Mouse (Mus musculus) fibroblast of lung, adult 2 months (primary cell): Measurements from ENCODE around the gene Abca3.
A peak's percentile ranks its signal among the peaks of the same experiment; 100 is the strongest.

ENCODE experiments used
- DNase-seq: peaks from one replicate; pipeline ENCODE4 v3.0.0-alpha.2; 2011; ENCODE audit warnings: low read depth

Gene Abca3

DNA sequence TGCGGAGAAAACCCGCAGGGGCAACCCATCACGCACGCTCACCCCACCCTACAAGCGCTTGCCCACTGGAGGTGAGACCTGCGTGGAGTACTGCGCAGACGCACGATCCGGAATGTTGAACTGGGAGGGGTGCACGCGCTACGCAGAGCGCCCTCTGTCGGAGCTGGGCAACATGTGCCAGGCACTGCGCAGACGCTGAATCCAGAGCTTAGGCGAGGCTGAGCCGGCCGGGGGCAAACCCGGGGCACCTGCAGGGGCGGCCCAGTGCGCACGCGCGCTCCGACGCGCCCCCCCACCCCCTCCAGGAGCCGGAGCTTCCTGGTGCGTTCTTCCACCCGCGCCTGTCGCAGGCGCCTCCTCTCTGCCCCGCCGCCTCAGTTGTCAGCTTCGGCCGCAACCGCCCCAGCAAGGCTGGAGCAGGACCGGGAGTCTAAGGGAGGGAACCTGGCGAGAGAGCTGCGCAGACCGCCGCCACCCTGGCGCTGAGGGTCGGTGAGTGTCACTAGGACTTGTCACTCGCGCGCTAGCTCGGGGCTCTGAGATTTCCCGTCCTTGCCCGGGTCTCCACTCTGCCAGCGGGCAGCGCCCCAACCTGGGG is at the start of gene Abca3:
TSS of gene Abca3 (plus strand) at position 191 of the 598 bp plus-strand sequence.
- DNase-seq, result peak; percentile 88

DNA sequence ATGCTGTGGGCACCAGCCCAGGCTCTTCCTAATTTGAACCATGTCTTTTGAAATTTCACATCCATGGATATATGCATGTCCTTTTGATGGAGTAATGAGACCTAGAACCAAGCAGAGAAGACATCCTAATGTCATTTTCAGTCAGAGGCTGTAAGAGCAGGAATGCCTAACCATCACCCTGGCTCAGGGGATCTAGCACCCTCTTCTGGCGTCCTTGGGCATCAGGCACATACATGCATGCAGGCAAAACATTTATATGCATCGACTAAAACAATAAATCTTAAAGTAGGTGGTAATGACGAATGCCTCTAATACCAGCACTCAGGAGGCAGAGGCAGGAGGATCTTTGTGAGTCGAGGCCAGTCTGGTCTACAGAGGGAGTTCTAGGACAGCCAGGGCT is 44.2 kb upstream of the Abca3 start:
- peak; percentile 5 for DNase-seq

- no peak for DNase-seq
Measured at GRCm38 (mm10) chr17:24320826-24321225, 30.9 kb upstream of the Abca3 start.

- DNase-seq, result no peak
Measured at GRCm38 (mm10) chr17:24325051-24325450, 26.7 kb upstream of the Abca3 start.

DNA sequence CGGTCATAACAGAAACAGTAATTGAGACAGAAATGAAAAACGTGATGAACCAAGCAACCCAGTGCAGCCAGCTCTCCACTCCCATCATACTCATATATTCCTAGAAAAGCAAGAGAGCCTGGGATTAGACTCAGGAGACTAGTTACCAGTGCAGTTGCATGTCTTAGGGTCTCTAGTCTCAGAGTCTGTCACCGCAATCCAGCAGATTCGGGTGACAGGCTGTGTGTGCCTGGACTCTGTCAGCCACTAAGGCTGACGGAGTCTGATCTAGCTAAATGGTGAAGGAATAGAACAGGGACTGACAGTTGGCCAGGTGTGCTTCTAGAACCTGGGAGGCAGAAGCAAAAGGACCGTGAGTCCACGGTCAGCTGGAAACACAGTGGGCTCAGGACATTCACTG is 24.1 kb upstream of the Abca3 start:
- no peak for DNase-seq

DNA sequence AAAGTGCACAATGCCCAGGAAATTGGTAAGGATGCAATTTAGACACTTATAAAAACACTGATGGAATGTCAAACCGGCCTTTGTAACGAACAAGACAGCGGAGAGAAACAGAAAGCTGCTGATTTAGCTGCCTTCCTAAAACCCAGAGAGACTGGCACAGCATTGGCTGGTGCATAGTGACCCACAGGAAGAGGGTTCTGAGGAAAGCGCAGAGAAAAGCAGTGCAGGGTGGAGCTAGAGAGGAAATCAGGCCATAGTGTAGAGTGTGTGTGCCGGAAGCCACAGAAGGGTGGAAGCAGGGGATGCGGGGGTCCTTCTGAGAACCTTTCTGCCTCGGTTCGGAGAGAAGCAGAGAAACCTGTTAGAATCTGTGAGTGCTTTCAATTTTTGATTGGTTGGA is 7.1 kb upstream of the Abca3 start:
- DNase-seq, result no peak

DNA sequence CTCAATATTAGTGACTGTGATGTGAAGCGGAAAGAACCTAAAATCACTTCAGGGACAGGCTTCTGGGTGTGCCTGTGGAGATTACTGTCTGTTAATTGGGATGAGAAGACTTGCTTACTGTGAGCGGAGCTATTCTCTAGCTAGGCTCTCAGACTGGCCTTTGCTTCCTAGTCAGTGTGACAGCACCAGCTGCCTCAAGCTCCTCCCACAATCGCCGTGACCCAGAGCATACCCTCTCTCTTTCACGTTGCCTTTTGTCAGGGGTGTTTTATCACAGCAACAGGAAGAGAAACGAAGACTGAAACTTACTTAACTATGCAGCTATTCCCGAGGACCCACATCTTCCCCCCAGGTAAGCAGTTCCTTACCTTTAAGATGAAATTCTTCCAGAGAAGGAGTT is 4.9 kb upstream of the Abca3 start:
- no peak for DNase-seq

- no peak for DNase-seq
Measured at GRCm38 (mm10) chr17:24349176-24349575, 2.6 kb upstream of the Abca3 start.

DNA sequence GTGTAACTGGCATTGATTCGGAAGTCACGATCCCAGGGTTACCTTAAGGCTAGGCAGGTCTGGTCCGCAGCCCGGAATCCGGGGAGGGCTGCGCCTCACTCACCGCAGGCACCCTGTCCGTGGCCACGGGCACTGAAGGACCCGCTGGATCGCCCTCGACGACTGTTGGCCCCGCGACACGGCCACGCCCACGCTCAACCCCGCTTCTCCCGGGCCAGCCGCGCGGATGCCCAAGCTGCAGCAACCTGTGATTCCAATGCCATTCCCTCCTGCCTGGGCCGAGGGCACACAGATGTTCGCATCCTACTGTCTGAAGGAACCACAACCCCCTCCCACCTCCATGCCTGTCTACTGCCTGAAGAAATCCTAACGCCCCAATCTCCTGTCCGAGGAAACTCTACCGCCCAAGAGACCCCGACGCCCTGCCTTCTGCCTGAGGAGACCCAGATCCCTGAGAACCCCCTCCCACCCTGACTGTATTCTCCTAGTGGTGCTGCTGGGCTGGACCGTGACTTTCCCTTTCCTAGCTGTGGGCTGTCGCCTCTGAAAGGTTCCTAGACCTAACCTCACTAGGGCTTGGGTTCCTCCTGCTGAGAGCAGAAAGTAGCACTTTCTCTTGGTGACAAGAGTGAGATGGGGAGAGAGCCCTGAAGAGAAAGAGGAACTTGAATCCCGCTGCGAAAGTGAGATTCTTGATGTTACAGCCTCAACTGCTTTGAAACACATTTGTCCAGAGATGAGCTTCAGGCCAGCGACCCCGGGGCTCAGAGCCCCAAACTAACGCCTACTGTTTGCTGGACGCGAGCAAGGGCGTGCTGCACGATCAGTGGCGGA is 607 bp upstream of the Abca3 start, which contains the start of gene Abca17:
TSS of gene Abca17 (minus strand) at position 143 of the 834 bp plus-strand sequence.
- no peak for DNase-seq

DNA sequence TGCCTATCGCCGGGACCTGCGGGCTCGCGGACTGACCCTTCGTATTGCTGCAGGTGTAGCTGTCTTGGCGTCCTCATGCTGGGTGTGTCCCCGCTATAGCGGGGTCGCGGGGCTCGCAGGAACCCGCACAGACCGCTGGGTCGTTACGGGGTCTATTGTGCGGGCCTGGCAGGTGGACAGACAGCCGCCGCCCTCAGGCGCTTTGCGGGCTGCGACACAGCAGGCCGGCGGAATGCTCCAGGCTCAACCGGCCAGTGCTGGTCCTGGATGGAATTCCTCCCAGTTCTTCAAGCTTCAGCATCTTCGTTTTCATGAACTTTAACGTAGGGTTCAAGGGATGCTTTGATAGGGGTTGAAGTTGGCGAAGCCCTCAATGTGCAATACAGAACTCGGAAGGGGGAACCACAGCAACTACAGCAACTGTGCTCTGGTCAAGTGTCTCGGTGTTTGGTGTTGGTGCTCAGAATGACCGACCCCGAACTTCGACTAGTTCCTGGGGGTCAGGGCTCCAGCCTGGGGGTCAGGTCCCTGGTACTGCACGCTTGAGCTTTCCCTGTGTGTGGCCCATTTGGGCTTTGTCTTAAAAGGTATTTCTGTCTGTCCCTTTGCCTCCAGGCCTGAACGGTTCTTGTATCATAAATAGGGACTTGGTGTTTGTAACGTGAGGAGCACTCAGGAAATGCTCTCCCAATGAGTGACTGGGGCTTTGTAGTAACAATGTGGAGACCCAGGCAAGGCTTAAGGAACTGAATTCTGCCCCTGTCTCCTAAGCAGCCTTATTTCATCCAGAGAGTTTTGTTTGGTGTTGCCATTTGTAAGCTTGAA is 832 bp downstream of the Abca3 start:
- no peak for DNase-seq

DNA sequence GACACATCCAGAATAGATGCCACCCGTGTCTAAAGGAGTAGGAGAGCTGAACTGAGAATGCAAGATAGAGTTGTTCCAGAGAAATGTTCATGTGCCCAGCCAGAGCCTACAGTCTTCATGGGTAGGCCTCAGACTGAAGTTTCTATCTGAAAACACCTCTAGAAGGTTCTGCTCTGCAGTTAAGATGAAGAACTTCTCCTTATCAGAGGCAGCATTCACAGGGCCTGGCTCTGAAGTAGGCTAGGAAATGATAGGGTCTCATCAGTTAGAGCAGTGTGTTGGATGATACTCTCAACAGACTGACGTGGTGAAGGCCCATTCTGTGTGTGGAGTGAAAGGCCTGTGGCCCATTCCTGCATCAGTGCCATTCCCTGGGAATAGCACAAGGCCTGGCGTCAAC is 2.2 kb downstream of the Abca3 start:
- DNase-seq, result no peak

- DNase-seq, result no peak
Measured at GRCm38 (mm10) chr17:24355284-24355683, 3.5 kb downstream of the Abca3 start.

DNA sequence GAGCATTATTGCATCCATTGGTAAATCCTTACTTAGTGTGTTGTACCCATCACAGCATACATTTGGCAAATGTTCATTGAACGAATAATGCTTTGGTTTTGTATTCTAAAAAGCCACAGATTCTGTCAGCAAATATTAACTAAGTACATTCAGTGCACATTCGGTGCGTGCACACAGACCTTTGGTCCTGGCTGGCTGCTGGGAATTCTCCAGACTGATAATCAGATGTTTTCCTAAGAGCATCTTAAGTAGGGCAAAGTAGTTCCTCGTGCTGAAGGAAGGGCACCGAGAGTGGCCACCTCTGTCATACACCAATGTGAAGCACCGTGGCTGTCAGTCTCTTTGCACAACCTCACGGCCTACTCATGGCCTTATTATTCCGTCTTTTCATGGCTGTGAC is 7.3 kb downstream of the Abca3 start:
- no peak for DNase-seq

DNA sequence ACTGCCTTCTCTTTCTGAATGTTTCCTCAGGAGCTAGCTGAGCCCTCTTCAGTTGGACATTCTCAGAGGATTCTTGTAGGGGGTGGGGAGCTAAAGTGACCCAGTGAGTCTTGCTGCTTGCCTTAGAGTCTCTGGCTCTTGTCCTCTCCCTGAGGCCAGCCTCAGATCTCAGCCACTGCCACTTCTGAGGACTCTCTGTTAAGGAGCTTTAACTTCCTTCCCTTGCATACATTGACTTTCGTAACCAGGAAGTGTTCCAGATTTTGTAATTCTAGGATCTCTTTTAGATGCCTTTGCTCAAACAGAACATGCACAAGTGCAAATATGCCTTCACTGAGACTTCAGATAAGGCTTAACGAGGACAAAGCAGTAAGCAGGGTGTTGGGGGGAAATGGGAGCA is 8.2 kb downstream of the Abca3 start:
- no peak for DNase-seq

- DNase-seq, result no peak
Measured at GRCm38 (mm10) chr17:24360841-24361240, 9.1 kb downstream of the Abca3 start.

GRCm38 (mm10) chr17:24361291-24361690 is 9.5 kb downstream of the Abca3 start:
- DNase-seq, result no peak

DNA sequence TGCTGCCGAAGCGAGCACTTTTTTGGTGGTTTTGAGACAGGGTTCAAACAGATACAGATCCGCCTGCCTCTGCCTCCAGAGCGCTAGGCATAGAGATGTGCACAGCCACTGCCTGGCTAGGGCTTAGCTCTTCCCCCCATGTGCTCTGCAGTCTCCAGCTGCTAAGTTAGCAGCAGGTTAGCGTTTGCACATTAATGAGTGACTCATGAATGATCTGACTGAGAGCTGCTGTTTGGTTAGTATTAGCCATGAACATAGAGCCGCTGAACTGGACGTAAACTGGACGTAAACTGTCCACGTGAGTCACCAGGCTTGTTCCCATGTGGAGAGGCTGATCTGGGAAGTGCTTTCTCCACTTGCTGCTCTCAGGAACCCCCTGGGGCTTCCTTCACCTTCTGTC is 10.8 kb downstream of the Abca3 start:
- no peak for DNase-seq

DNA sequence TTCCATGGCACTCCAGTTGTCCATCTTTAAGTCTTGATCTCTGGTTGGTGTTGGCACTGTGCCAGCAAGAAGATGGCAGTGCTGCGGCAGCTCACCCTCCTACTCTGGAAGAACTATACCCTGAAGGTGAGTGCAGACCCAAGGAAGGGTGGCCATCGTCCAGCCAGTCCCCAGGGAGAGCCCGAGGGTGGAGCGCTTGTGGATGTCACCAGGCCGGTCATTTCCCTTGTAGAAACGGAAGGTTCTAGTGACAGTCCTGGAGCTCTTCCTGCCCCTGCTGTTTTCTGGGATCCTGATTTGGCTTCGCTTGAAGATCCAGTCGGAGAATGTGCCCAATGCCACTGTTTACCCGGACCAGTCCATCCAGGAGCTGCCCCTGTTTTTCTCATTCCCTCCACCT is 12.7 kb downstream of the Abca3 start:
- DNase-seq, result no peak

- DNase-seq, result no peak
Measured at GRCm38 (mm10) chr17:24365863-24366262, 14.1 kb downstream of the Abca3 start.

DNA sequence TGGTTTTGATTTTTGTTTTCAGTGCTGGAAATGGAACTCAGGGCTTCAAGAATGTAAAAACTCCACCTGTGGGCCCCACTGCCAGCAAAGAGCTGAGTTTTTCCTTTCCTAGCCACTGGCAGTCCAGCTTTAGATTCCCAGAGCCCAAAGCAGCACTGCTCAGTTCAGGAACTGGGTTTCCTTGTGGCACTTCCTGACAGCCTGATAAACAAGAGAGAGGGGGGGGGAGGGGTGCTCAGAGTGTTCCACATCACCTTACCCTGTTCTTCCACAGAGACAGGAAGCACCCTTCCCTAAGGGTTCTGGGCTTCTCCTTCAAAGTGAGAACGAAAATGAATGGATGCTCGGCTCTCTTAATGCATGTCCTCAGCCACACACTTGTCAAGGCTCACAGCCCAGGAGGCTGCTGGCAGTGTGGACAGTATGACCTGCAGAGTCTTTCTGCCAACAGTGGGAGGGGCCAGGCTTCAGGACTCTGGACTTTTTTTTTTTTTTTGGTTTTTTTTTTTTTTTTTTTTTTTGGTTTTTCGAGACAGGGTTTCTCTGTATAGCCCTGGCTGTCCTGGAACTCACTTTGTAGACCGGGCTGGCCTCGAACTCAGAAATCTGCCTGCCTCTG is 23.5 kb downstream of the Abca3 start:
- DNase-seq, result no peak

DNA sequence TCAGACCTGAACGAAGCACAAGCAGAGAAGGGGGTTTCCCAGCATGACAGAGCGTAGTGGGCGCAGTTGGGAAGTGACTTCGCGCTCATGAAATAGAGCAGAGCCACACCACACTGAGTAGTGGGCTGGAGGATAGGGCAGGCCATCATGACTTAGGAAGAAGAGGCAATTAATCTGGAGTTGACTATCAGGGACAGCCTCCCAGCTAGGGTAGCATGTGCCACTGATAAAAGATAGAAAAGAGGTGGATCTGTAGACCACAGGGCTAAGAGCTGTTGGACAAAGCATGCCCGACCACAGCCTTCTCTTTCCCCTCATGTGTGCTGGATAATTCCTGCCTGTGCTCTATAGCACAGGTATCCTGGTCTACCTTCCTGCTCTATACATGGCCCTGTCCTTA is 24.1 kb downstream of the Abca3 start:
- no peak for DNase-seq

- no peak for DNase-seq
Measured at GRCm38 (mm10) chr17:24378496-24378895, 26.7 kb downstream of the Abca3 start.
